Mouse (Mus musculus): ENCODE data around the gene Zswim8.
"Not testable (repeated sequence)": the region's sequence is repeated elsewhere in the genome, so short reads cannot be mapped to it uniquely, and the experiment has no call there.

Zswim8 gene

DNA sequence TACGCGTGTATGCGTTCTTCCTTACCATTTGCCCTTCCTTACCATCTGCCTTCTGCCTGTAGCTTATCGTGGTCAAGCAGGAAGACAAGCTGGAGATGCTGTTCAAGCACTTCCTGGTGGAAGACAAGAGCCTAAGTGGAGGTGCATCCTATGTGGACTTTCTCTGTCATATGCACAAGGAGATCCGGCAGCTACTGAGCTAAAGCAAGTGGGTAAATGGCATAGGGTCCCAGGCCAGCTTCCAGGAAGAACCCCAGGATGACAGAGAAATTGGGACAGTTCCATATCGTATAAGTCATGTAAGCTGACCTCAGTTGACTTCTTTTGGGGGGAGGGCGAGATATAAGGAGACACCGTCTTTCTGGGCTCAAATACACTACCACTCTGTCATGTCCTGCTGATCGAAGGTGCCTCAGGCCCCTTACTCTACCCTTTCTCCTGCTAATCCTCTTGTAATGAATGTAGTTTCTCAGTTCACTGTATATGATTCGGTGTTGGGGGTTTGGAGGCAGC, 13.7 kb upstream of the Zswim8 start:
- no peak for DNase-seq (ENCODE audit: extremely low read depth, low read depth, low spot score)

DNA sequence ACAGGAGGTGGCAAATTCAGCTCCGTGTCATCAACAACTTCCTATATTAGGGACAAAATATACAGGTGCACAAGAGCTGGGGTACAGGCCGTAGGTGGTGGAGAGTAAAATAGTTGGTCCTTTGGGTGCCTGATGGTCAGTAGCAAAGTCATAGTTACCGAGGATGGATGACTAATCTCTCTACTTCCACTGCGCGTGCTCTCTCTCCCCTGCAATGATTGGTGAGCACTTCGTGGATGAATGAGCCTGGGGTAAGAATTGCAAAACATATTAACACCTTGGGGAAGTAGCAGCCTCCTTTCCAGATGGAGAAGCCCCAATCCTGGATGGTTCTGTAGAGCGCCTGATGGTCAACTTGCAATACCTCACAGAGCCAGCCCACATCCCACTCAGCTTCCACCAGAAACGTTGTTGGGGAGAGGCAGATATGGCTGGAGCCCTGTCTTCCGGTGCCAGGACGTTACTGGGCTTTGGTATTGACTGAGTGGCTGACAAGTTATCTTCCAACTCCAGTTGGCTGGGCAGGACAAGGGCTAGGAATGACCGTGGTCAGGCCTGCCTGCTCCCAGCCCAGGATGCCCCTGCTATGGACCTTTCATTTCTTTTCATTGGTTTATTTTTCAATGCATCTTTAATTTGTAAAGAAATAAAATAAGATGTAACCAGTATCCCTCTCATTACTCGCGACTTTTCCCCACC, 13.0 kb upstream of the Zswim8 start:
- DNase-seq (ENCODE audit: extremely low read depth, low read depth, low spot score), result no peak

GRCm38 (mm10) chr14:20694884-20695760, 12.2 kb upstream of the Zswim8 start, which contains the start of gene Fut11:
TSS of gene Fut11 (plus strand) at chr14:20694968.
- no peak for DNase-seq (ENCODE audit: extremely low read depth, low read depth, low spot score)

DNA sequence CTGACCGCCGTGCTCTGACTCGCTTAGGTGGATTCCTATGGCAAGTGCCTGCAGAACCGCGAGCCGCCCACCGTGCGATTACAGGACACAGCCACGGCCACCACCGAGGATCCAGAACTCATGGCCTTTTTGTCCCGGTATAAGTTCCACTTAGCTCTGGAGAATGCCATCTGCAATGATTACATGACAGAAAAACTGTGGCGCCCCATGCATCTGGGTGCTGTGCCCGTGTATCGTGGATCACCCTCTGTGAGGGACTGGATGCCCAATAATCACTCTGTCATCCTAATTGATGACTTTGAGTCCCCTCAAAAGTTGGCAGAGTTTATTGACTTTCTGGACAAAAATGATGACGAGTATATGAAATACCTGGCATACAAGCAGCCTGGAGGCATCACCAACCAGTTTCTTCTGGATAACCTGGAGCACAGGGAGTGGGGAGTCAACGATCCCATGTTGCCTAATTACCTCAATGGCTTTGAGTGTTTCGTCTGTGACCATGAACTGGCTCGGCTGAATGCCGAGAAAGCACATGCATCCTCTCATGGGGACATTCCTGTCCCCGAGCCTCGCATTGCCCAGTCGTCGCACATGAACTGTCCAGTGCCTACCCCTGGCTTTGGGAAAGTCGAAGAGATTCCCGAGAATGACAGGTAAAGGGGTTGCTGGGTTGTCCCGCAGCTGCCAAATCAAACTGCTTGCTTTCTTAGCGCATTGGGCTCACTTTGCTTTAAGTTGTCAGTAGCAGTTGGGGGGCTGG, 11.4 kb upstream of the Zswim8 start:
- no peak for DNase-seq (ENCODE audit: extremely low read depth, low read depth, low spot score)

DNA sequence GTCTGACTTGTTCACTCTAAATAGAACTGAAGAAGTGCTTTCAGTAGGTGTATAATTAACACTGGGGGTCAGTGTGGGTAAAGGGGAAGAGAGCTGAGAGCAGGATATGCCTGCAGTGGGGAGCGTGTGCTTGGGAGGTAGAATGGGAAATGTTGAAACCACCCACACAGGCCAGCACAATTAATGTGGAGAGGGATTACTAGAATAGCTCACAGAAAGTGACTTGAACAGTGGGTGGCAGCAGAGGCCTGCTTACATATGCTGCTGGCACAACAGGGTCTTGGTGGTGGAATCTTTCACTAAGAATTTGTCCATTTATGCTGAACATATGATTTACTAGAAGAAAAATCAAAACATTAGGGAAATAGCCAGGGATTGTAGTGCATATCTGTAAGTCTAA, 10.4 kb upstream of the Zswim8 start:
- no peak for DNase-seq (ENCODE audit: extremely low read depth, low read depth, low spot score)

DNA sequence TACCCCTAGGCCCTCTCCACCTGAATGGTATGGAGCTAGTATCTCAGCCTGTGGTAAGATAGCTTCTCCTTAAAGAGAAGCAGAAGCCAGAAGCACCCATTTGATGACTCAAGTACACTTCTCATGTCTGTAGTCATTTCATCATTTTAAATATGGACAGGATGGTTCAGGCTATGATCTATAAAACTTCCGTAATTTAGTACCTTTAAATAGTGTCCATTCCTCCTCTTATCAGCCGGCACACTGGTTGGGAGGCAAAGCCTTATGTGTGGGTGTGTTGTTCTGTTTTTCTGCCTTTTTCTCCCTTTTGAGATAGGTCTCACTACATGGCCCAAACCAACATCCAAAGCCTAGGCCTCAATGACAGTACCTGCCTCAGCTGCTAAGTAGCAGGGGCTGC, 8.8 kb upstream of the Zswim8 start:
- DNase-seq (ENCODE audit: extremely low read depth, low read depth, low spot score), result no peak

GRCm38 (mm10) chr14:20700362-20700761, 7.0 kb upstream of the Zswim8 start:
- no peak for DNase-seq (ENCODE audit: extremely low read depth, low read depth, low spot score)

DNA sequence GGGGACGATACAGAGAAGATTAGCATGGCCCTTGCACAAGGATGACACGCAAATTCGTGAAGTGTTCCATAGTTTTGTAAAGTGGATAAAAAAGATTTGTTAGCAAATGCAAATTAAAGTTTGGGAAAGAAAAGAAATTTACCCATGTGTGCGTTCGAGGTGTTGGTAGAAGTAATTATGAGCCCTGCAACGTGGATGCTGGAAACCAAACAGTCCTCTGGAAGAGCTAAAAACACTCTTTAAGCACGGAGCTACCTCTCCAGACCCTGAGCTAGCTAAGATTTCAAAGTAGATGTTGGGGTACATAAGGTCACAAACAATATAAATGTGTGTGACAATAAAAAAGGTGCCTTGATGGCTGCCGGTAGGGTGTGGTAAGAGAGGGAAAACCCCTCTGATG, 5.8 kb upstream of the Zswim8 start:
- DNase-seq (ENCODE audit: extremely low read depth, low read depth, low spot score), result no peak

GRCm38 (mm10) chr14:20702096-20702740, 5.1 kb upstream of the Zswim8 start:
- no peak for DNase-seq (ENCODE audit: extremely low read depth, low read depth, low spot score)

GRCm38 (mm10) chr14:20702741-20703381, 4.5 kb upstream of the Zswim8 start, which contains the start of gene Chchd1:
TSS of gene Chchd1 (plus strand) at chr14:20703006.
- no peak for DNase-seq (ENCODE audit: extremely low read depth, low read depth, low spot score)

DNA sequence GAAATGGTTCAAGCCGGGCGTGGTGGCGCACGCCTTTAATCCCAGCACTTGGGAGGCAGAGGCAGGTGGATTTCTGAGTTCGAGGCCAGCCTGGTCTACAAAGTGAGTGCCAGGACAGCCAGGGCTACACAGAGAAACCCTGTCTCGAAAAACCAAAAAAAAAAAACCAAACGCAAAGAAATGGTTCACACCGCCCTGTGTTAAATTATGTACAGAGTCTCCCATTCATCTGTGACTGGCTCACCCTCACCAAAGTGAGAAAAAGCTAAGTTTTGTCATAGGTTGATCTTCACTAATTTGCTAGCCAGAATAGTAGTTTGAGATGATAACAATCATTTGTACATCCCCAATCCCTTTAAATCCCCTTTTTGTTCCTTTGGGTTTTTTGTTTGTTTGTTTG, 3.9 kb upstream of the Zswim8 start:
- not testable (repeated sequence) for DNase-seq (ENCODE audit: extremely low read depth, low read depth, low spot score)

DNA sequence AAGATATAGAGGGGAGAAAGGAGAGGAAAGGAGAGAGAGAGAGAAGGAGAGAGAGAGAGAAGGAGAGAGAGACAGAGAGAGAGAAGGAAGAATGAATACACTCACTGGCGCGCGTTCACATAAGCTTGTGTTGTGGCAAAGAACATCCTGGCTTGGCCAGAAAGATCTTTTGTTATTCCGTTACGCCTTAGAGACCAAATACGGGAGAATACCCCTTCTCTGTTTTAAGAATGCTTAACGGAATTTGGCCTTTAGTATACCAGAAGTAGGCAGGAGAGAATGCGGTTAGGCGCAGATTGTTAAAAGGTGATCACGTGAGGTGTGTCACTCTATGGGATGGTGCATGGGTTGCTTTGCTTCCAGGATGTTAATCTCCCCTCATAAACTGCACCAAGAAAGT, 887 bp downstream of the Zswim8 start:
- DNase-seq (ENCODE audit: extremely low read depth, low read depth, low spot score), result no peak

- DNase-seq (ENCODE audit: extremely low read depth, low read depth, low spot score), result no peak
Measured at GRCm38 (mm10) chr14:20713832-20714231, 6.5 kb downstream of the Zswim8 start.

- DNase-seq (ENCODE audit: extremely low read depth, low read depth, low spot score), result no peak
Measured at GRCm38 (mm10) chr14:20718443-20718842, 11.1 kb downstream of the Zswim8 start.

DNA sequence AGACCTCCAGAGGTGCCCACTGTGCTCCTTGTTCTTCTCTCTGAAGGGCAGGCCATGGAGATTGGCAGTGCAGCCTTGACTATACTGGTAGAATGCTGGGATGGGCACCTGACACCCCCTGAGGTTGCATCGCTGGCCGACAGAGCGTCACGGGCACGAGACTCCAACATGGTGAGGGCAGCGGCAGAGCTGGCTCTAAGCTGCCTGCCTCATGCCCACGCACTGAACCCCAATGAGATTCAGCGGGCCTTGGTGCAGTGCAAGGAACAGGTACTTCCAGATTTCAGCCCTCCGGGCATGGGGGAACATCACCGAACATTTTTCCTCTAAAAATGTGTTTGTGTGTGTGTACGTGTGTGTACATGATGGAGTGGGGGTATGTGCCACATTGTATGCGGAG, 12.4 kb downstream of the Zswim8 start:
- DNase-seq (ENCODE audit: extremely low read depth, low read depth, low spot score), result no peak

DNA sequence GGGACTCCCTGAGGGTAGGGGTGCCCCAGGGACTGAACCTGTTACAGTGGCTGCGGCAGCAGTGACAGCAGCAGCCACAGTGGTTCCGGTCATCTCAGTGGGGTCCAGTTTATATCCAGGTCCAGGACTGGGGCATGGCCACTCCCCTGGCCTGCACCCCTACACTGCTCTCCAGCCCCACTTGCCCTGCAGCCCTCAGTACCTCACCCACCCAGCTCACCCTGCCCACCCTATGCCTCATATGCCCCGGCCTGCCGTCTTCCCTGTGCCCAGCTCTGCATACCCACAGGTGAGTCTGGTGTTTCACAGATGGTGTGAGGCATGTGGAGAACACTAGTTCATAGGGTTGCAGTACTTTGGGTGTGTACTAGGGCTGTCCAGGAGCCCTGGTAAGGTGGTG, 14.0 kb downstream of the Zswim8 start:
- no peak for DNase-seq (ENCODE audit: extremely low read depth, low read depth, low spot score)

GRCm38 (mm10) chr14:20723006-20723405, 15.7 kb downstream of the Zswim8 start:
- no peak for DNase-seq (ENCODE audit: extremely low read depth, low read depth, low spot score)

DNA sequence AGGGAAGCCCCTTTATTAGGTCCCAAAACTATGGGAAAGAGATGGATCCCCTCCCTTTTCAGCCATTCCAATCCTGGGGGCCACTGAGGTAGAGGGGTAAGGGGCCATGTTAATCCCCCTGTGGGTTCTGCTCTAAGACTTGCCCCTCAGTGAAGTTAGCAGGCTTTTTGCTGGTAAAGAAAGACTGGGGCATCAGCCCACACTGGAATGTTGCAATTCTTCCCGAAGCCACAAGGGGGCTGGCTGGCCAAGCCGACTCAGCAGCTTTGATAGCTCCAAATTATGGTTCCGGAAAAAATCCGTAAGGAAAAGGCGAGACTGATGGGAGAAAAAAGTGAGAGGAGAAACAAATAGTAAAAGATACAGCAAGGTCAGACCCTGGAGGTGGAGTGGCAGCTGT, 16.7 kb downstream of the Zswim8 start:
- DNase-seq (ENCODE audit: extremely low read depth, low read depth, low spot score), result no peak

DNA sequence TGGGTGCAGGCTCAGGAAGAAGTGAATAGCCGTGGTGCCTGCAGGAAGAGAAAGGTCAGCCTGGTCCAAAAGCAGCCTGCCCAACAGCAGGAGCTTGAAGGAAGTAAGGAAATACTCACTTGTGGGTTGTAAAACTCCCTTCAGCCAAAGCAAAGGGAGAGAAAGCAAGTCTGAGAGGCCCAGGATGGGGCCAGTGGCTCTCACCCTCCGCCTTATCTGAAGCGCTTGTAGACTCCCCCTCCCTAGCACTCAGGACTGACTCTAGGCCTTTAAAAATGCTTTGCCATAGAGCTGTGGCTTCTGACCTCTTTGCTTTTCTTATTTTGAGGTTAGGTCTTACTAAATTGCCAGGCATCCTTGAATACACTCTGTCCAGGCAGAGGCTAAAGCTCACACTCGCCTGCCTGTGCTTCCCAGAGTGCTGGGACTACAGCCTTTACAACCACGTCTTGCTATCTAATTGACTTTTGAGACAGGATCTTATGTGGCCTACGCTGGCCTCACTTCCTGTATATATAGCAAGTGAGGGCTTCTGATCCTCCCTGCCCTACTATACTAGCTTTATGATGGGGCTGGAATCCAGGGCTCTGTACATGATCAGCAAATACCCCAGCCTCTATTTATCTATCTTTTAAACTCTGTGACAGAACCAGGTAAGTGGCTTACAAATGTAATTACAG, 18.4 kb downstream of the Zswim8 start:
- DNase-seq (ENCODE audit: extremely low read depth, low read depth, low spot score), result no peak

- DNase-seq (ENCODE audit: extremely low read depth, low read depth, low spot score), result no peak
Measured at GRCm38 (mm10) chr14:20729871-20730270, 22.5 kb downstream of the Zswim8 start.
